Mouse (Mus musculus): ENCODE results near the gene Pip5k1a. TPM values are rescaled to one million over a fixed set of nuclear protein-coding genes. Genes with fewer than 3 reads are reported as not detected.
"Not testable (repeated sequence)": the region's sequence is repeated elsewhere in the genome, so short reads cannot be mapped to it uniquely, and the experiment has no call there.

Gene Pip5k1a
- polyA plus RNA-seq, 1 experiment from 2014 or later: 13.7 TPM

GRCm38 (mm10) chr3:95046462-95047057 lies 60.2 kb downstream of the Pip5k1a start:
- no peak for ATAC-seq (ENCODE audit: low read depth)
- Histone ChIP-seq H3K4me1 (ENCODE audit: control insufficient read depth, insufficient read depth, low read length) (peaks cover 5% of the 10 kb centered on the region), H3K27ac (replicated peaks; ENCODE audit: low read depth, low read length) (no peak overlapping the region), H3K9me3 (ENCODE audit: control insufficient read depth, low read length) (no peaks in the 10 kb centered on the region), H3K9ac (ENCODE audit: low read depth, low read length) (no peak overlapping the region), H3K36me3 (ENCODE audit: control insufficient read depth, insufficient read depth, low read length) (no peaks in the 10 kb centered on the region), H3K4me2 (ENCODE audit: low read depth, low read length) (no peak overlapping the region), H3K27me3 (replicated peaks; ENCODE audit: control insufficient read depth, insufficient read depth, low read length) (no peaks in the 10 kb centered on the region), H3K4me3 (ENCODE audit: low read depth, low read length) (no peak overlapping the region)
- no peak for DNase-seq (ENCODE audit: low spot score)
- WGBS: 87% methylated on average over 11 of the region's 11 CpGs

GRCm38 (mm10) chr3:95043251-95043650 lies 63.5 kb downstream of the Pip5k1a start:
- Histone ChIP-seq H3K9me3 (ENCODE audit: control insufficient read depth, low read length) (no peaks in the 10 kb centered on the region), H3K36me3 (ENCODE audit: control insufficient read depth, insufficient read depth, low read length) (0 out of 2 replicates have a peak, but pooled peaks cover 11% of the 10 kb centered on the region), H3K27me3 (replicated peaks; ENCODE audit: control insufficient read depth, insufficient read depth, low read length) (no peaks in the 10 kb centered on the region), H3K4me2 (ENCODE audit: low read depth, low read length) (no peak overlapping the region), H3K27ac (replicated peaks; ENCODE audit: low read depth, low read length) (no peak overlapping the region; the same call in 1 of the 2 replicates), H3K9ac (ENCODE audit: low read depth, low read length) (no peak overlapping the region), H3K4me3 (ENCODE audit: low read depth, low read length) (no peak overlapping the region), H3K4me1 (ENCODE audit: control insufficient read depth, insufficient read depth, low read length) (peaks cover 9% of the 10 kb centered on the region)
- no peak for DNase-seq (ENCODE audit: low spot score)
- no peak for ATAC-seq (ENCODE audit: low read depth)
- 56% methylated on average over 6 of the region's 6 CpGs for WGBS

GRCm38 (mm10) chr3:95042838-95043229 lies 63.9 kb downstream of the Pip5k1a start:
- no peaks in the 10 kb centered on the region for H3K9me3 ChIP-seq (ENCODE audit: control insufficient read depth, low read length)
- 0 out of 2 replicates have a peak, but pooled peaks cover 15% of the 10 kb centered on the region for H3K36me3 ChIP-seq (ENCODE audit: control insufficient read depth, insufficient read depth, low read length)
- peak overlapping the region; percentile 51 for H3K4me2 ChIP-seq (ENCODE audit: low read depth, low read length)
- WGBS: 26% methylated on average over 7 of the region's 7 CpGs
- no peak overlapping the region; the same call in 1 of the 2 replicates for H3K27ac ChIP-seq (replicated peaks; ENCODE audit: low read depth, low read length)
- DNase-seq (ENCODE audit: low spot score) (no peak), ATAC-seq (ENCODE audit: low read depth) (peak; percentile 41)
- H3K27me3 ChIP-seq (replicated peaks; ENCODE audit: control insufficient read depth, insufficient read depth, low read length): no peaks in the 10 kb centered on the region
- H3K4me3 ChIP-seq (ENCODE audit: low read depth, low read length): peak overlapping the region; percentile 67
- H3K4me1 ChIP-seq (ENCODE audit: control insufficient read depth, insufficient read depth, low read length): peaks cover 9% of the 10 kb centered on the region
- H3K9ac ChIP-seq (ENCODE audit: low read depth, low read length): peak overlapping the region; percentile 45; the same call in 1 of the 2 replicates

GRCm38 (mm10) chr3:95042166-95042837 lies 64.4 kb downstream of the Pip5k1a start, which contains the start of gene Psmd4:
TSS of gene Psmd4 (minus strand) at chr3:95042614.
- Histone ChIP-seq H3K9me3 (ENCODE audit: control insufficient read depth, low read length) (no peaks in the 10 kb centered on the region), H3K27ac (replicated peaks; ENCODE audit: low read depth, low read length) (peak within 1 kb of the TSS; percentile 13; the same call in 1 of the 2 replicates)
- WGBS: under 1% methylated on average over 27 of the region's 36 CpGs

GRCm38 (mm10) chr3:95041625-95042024 lies 65.1 kb downstream of the Pip5k1a start:
- Histone ChIP-seq H3K36me3 (ENCODE audit: control insufficient read depth, insufficient read depth, low read length) (peaks cover 24% of the 10 kb centered on the region; the same call in 1 of the 2 replicates), H3K9ac (ENCODE audit: low read depth, low read length) (peak overlapping the region; percentile 81), H3K27me3 (replicated peaks; ENCODE audit: control insufficient read depth, insufficient read depth, low read length) (no peaks in the 10 kb centered on the region), H3K27ac (replicated peaks; ENCODE audit: low read depth, low read length) (no peak overlapping the region), H3K4me3 (ENCODE audit: low read depth, low read length) (peak overlapping the region; percentile 67), H3K9me3 (ENCODE audit: control insufficient read depth, low read length) (no peaks in the 10 kb centered on the region), H3K4me2 (ENCODE audit: low read depth, low read length) (peak overlapping the region; percentile 73), H3K4me1 (ENCODE audit: control insufficient read depth, insufficient read depth, low read length) (peaks cover 9% of the 10 kb centered on the region)
- ATAC-seq (ENCODE audit: low read depth) (no peak), DNase-seq (ENCODE audit: low spot score) (no peak)
- 10% methylated on average over 3 of the region's 3 CpGs for WGBS

More at GRCm38 (mm10) chr3:95042166-95042837, 64.4 kb downstream of the Pip5k1a start, which contains the start of gene Psmd4:
- H3K27me3 ChIP-seq (replicated peaks; ENCODE audit: control insufficient read depth, insufficient read depth, low read length): no peaks in the 10 kb centered on the region
- DNase-seq (ENCODE audit: low spot score) (peak; percentile 99), ATAC-seq (ENCODE audit: low read depth) (peak; percentile 99)
- peak within 1 kb of the TSS; percentile 67 for H3K4me3 ChIP-seq (ENCODE audit: low read depth, low read length)
- peaks cover 19% of the 10 kb centered on the region; the same call in 1 of the 2 replicates for H3K36me3 ChIP-seq (ENCODE audit: control insufficient read depth, insufficient read depth, low read length)
- peak within 1 kb of the TSS; percentile 73 for H3K4me2 ChIP-seq (ENCODE audit: low read depth, low read length)
- H3K4me1 ChIP-seq (ENCODE audit: control insufficient read depth, insufficient read depth, low read length): peaks cover 9% of the 10 kb centered on the region
- peak within 1 kb of the TSS; percentile 81 for H3K9ac ChIP-seq (ENCODE audit: low read depth, low read length)

GRCm38 (mm10) chr3:95029953-95030352 lies 76.8 kb downstream of the Pip5k1a start:
- 72% methylated on average over 3 of the region's 3 CpGs for WGBS
- H3K36me3 ChIP-seq (ENCODE audit: control insufficient read depth, insufficient read depth, low read length): peaks cover 54% of the 10 kb centered on the region
- H3K27ac ChIP-seq (replicated peaks; ENCODE audit: low read depth, low read length): no peak overlapping the region
- no peaks in the 10 kb centered on the region for H3K4me1 ChIP-seq (ENCODE audit: control insufficient read depth, insufficient read depth, low read length)
- ATAC-seq (ENCODE audit: low read depth) (no peak), DNase-seq (ENCODE audit: low spot score) (no peak)
- H3K9ac ChIP-seq (ENCODE audit: low read depth, low read length): no peak overlapping the region
- H3K4me3 ChIP-seq (ENCODE audit: low read depth, low read length): no peak overlapping the region
- H3K9me3 ChIP-seq (ENCODE audit: control insufficient read depth, low read length): no peaks in the 10 kb centered on the region
- no peaks in the 10 kb centered on the region for H3K27me3 ChIP-seq (replicated peaks; ENCODE audit: control insufficient read depth, insufficient read depth, low read length)
- no peak overlapping the region for H3K4me2 ChIP-seq (ENCODE audit: low read depth, low read length)

GRCm38 (mm10) chr3:95029291-95029827 lies 77.4 kb downstream of the Pip5k1a start:
- 61% methylated on average over 3 of the region's 3 CpGs for WGBS
- not testable (repeated sequence) for H3K27ac ChIP-seq (replicated peaks; ENCODE audit: low read depth, low read length); ATAC-seq (ENCODE audit: low read depth)

GRCm38 (mm10) chr3:95028603-95029002 lies 78.1 kb downstream of the Pip5k1a start:
- WGBS: 88% methylated on average over 3 of the region's 3 CpGs
- H3K4me1 ChIP-seq (ENCODE audit: control insufficient read depth, insufficient read depth, low read length): no peaks in the 10 kb centered on the region

More at GRCm38 (mm10) chr3:95029291-95029827, 77.4 kb downstream of the Pip5k1a start:
- H3K4me2 ChIP-seq (ENCODE audit: low read depth, low read length); H3K4me1 ChIP-seq (ENCODE audit: control insufficient read depth, insufficient read depth, low read length); H3K9me3 ChIP-seq (ENCODE audit: control insufficient read depth, low read length); H3K27me3 ChIP-seq (replicated peaks; ENCODE audit: control insufficient read depth, insufficient read depth, low read length); H3K9ac ChIP-seq (ENCODE audit: low read depth, low read length); DNase-seq (ENCODE audit: low spot score); H3K4me3 ChIP-seq (ENCODE audit: low read depth, low read length): not testable (repeated sequence)
- peaks cover 48% of the 10 kb centered on the region for H3K36me3 ChIP-seq (ENCODE audit: control insufficient read depth, insufficient read depth, low read length)

More at GRCm38 (mm10) chr3:95028603-95029002, 78.1 kb downstream of the Pip5k1a start:
- H3K9me3 ChIP-seq (ENCODE audit: control insufficient read depth, low read length): no peaks in the 10 kb centered on the region
- H3K9ac ChIP-seq (ENCODE audit: low read depth, low read length): no peak overlapping the region
- peaks cover 41% of the 10 kb centered on the region for H3K36me3 ChIP-seq (ENCODE audit: control insufficient read depth, insufficient read depth, low read length)
- H3K27ac ChIP-seq (replicated peaks; ENCODE audit: low read depth, low read length): no peak overlapping the region
- H3K4me2 ChIP-seq (ENCODE audit: low read depth, low read length): no peak overlapping the region
- H3K4me3 ChIP-seq (ENCODE audit: low read depth, low read length): no peak overlapping the region
- ATAC-seq (ENCODE audit: low read depth) (no peak), DNase-seq (ENCODE audit: low spot score) (no peak)
- no peaks in the 10 kb centered on the region for H3K27me3 ChIP-seq (replicated peaks; ENCODE audit: control insufficient read depth, insufficient read depth, low read length)
